Mouse (Mus musculus): ENCODE results near the gene Cd81. TPM values are rescaled to one million over a fixed set of nuclear protein-coding genes. Genes with fewer than 3 reads are reported as not detected.

The Cd81 gene
- polyA plus RNA-seq (2012; rRNA removed) = 206 and 227 TPM in 2 replicates

DNA sequence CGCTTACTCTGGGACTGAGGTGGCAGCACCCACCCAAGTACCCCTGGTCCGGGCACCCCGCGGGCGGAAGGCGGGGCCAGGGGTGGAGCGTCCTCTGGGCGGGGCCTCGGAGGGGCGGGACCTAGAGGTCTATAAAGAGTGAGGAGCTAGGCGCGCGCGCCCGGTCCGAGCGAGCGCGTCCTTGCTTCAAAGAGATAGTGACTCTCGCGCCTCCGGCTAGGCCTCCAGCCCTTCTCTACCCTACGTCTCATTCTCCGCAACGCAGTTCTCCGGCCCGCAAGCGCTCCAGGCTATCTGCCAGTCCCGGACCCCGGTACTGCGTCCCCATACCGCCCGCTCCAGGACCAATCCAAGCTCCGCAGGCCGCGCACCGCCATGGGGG, at the start of gene Cd81:
Gene Cd81 (plus strand): TSS at position 114 of the 382 bp plus-strand sequence.
- H3K27me3 ChIP-seq (ENCODE audit: control insufficient read depth, insufficient read depth, low read length) = no peaks in the 10 kb centered on the region
- WGBS = under 1% methylated on average over 37 of the region's 37 CpGs
- peak within 1 kb of the TSS; percentile 87 for H3K4me3 ChIP-seq (ENCODE audit: low read depth, low read length)
- TF ChIP-seq POLR2A (IDR thresholded peaks at IDR 0.05; ENCODE audit: low read depth, low read length) (peak; percentile 86; the same call in 1 of the 2 replicates), CTCF (IDR thresholded peaks at IDR 0.05; ENCODE audit: extremely low read depth, insufficient read length, insufficient replicate concordance, low read depth, low read length) (no peak)
- H3K36me3 ChIP-seq (ENCODE audit: control insufficient read depth, insufficient read depth, low read length) = no peaks in the 10 kb centered on the region
- peaks cover 47% of the 10 kb centered on the region; the same call in 1 of the 2 replicates for H3K4me1 ChIP-seq (ENCODE audit: control insufficient read depth, insufficient read depth, insufficient read length, low read length)
- peak within 1 kb of the TSS; percentile 81 for H3K27ac ChIP-seq (ENCODE audit: insufficient read depth, low read depth, low read length)

DNA sequence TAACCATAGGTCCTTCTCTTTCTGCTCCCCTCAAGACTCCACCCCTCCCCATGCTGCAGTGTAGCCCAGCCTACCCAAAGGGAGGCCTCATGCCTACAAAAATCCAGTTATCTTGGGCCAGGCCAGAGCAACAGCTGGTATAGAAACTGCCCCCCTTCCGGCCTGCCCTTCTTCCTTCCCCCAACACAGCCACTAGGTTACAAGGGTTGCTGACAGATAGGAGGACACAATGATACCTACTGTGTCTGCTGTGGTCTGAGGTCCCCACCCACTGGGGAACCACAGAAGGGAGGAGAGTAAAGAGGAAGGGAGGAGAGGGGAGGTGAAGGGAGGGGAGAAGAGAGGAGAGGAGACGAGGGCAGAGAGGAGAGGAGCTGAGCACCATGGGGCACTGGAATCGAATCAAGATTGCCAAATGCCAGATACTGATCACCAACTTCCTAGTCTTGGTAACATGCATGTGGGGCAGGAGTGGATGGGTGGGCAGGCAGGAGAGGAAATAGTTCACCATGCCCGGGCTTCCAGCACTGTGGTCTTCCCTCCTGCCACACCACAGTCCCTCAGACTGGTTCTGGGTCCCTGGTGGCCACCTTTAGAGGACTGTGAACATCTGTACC, 47.7 kb upstream of the Cd81 start, which contains the start of gene Tspan32:
Gene Tspan32 (plus strand): TSS at position 320 of the 617 bp plus-strand sequence.
- WGBS = 78% methylated on average over 4 of the region's 4 CpGs
- H3K27ac ChIP-seq (ENCODE audit: insufficient read depth, low read depth, low read length) = peak within 1 kb of the TSS; percentile 3; the same call in 1 of the 2 replicates
- no peaks in the 10 kb centered on the region for H3K27me3 ChIP-seq (ENCODE audit: control insufficient read depth, insufficient read depth, low read length)
- TF ChIP-seq CTCF (IDR thresholded peaks at IDR 0.05; ENCODE audit: extremely low read depth, insufficient read length, insufficient replicate concordance, low read depth, low read length) (no peak), POLR2A (IDR thresholded peaks at IDR 0.05; ENCODE audit: low read depth, low read length) (no peak)
- no peaks in the 10 kb centered on the region for H3K36me3 ChIP-seq (ENCODE audit: control insufficient read depth, insufficient read depth, low read length)
- H3K4me1 ChIP-seq (ENCODE audit: control insufficient read depth, insufficient read depth, insufficient read length, low read length) = peaks cover 12% of the 10 kb centered on the region
- H3K4me3 ChIP-seq (ENCODE audit: low read depth, low read length) = peak within 1 kb of the TSS; percentile 40

DNA sequence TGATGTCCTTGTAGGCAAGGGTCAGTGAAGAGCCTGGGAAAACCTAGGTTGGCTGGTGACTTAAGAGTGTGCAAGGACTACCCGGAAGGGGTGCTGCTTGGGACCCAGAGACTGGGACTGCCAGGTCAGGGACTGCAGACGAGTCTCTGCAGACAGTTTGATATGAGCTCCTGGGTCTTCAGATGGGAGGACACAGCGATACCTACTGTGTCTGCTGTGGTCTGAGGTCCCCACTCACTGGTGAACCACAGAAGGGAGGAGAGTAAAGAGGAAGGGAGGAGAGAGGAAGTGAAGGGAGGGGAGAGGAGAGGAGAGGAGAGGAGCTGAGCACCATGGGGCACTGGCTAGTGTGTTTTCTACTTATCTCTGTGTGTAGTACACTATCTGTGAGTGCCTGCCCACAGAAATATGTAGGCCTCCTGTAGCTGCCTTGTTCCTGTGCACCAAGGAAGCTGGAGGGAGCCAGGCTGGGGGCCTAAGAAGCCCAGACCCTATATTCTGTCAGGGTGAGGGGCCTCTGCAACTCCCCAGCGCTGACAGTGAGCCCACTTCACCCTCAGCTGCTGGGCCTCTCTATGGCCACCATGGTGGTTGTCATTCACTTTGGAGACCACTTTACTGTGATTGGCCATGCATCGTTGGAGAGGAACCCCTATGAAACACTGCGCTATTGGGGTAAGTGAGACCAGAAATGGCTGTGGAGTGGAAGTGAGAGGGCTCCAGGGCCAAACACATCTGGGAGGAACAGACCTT, 47.0 kb upstream of the Cd81 start:
- Histone ChIP-seq H3K27ac (ENCODE audit: insufficient read depth, low read depth, low read length) (peak overlapping the region; percentile 3; the same call in 1 of the 2 replicates), H3K36me3 (ENCODE audit: control insufficient read depth, insufficient read depth, low read length) (no peaks in the 10 kb centered on the region), H3K27me3 (ENCODE audit: control insufficient read depth, insufficient read depth, low read length) (no peaks in the 10 kb centered on the region), H3K4me3 (ENCODE audit: low read depth, low read length) (peak overlapping the region; percentile 40), H3K4me1 (ENCODE audit: control insufficient read depth, insufficient read depth, insufficient read length, low read length) (peaks cover 15% of the 10 kb centered on the region)
- WGBS = 79% methylated on average over 6 of the region's 6 CpGs
- TF ChIP-seq CTCF (IDR thresholded peaks at IDR 0.05; ENCODE audit: extremely low read depth, insufficient read length, insufficient replicate concordance, low read depth, low read length) (no peak), POLR2A (IDR thresholded peaks at IDR 0.05; ENCODE audit: low read depth, low read length) (no peak)

DNA sequence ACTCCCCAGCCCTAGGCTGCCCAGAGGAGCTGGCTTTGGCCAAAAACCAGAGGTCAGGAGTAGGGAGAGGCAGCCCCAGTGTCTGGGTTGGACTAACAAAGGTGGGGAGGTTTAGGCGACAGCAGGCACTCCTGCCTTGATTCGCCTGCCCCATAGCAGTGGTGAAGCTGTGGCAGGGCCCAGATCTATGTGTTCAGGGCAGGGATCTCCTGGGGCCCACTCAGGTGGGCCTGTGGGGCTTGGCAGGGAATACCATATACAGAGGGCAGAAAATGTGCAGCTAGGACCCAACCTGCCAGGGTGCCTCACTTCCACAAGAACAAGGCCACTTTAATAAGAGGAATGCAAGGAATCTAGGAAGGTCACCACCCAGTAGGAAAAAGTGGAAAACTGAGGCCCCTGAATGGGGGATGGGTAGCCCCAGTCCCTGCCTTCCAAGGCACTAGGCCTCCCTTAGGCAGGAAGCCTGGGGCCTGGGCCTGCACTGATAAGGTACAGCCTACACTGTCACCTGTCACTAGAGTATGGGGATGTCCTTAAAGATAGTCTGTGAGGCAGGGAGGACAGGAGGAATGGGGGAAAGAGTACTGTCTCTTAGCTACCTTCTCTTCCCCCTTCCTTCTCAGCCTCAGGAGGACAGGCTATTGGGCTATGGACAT, 46.3 kb upstream of the Cd81 start:
- H3K27ac ChIP-seq (ENCODE audit: insufficient read depth, low read depth, low read length) = 0 out of 2 replicates have a peak overlapping the region, but pooled peaks have one; percentile 3
- WGBS = 88% methylated on average over 2 of the region's 2 CpGs
- TF ChIP-seq POLR2A (IDR thresholded peaks at IDR 0.05; ENCODE audit: low read depth, low read length) (no peak), CTCF (IDR thresholded peaks at IDR 0.05; ENCODE audit: extremely low read depth, insufficient read length, insufficient replicate concordance, low read depth, low read length) (no peak)

DNA sequence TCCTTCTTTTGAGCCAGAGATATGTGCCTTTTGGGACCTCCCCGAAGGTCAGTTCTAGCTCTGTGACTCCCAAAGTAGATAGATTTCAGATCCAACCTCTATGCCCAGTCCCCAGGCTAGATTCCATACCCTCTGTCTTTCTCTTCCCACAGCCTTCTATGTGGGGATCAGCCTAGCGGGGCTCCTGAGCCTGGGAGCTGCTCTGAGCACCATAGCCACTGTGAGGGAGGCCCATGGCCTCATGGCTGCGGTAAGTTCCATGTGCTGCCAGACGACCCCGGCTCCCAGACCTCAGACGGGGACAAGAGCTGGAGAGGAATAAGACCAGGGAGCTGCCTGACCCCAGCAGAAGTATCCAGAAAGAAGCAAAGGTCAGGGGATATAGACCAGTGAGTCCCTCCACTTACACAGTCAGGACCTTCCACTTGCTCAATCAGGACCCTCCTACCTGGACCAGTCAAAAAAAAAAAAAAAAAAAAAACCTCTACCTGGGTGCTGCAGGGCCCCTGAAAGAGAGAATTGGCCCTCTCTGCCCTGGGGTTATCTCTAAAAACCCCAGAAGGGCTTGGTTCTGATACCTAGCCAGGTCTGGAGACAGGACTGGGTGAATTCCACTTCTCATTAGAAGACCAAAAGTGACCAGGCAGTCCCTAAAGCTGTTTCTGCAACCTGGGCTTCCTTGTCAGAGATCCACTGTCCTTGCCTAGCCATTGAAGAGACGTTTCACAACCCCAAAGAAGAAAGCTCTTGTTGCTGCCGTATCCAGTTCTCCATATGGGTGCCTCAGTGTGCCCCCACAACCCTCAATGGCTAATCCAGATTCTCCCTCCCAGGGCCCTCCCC, 45.6 kb upstream of the Cd81 start:
- no peak for TF ChIP-seq CTCF (IDR thresholded peaks at IDR 0.05; ENCODE audit: extremely low read depth, insufficient read length, insufficient replicate concordance, low read depth, low read length)
- no peak for TF ChIP-seq POLR2A (IDR thresholded peaks at IDR 0.05; ENCODE audit: low read depth, low read length)
- Histone ChIP-seq H3K4me3 (ENCODE audit: low read depth, low read length) (0 out of 2 replicates have a peak overlapping the region, but pooled peaks have one; percentile 2), H3K27ac (ENCODE audit: insufficient read depth, low read depth, low read length) (no peak overlapping the region), H3K4me1 (ENCODE audit: control insufficient read depth, insufficient read depth, insufficient read length, low read length) (peaks cover 27% of the 10 kb centered on the region), H3K36me3 (ENCODE audit: control insufficient read depth, insufficient read depth, low read length) (no peaks in the 10 kb centered on the region), H3K27me3 (ENCODE audit: control insufficient read depth, insufficient read depth, low read length) (no peaks in the 10 kb centered on the region)
- WGBS = 91% methylated on average over 8 of the region's 8 CpGs

More for the DNA sequence above, 46.3 kb upstream of the Cd81 start:
- H3K36me3 ChIP-seq (ENCODE audit: control insufficient read depth, insufficient read depth, low read length) = no peaks in the 10 kb centered on the region
- no peaks in the 10 kb centered on the region for H3K27me3 ChIP-seq (ENCODE audit: control insufficient read depth, insufficient read depth, low read length)
- peaks cover 20% of the 10 kb centered on the region for H3K4me1 ChIP-seq (ENCODE audit: control insufficient read depth, insufficient read depth, insufficient read length, low read length)
- H3K4me3 ChIP-seq (ENCODE audit: low read depth, low read length) = peak overlapping the region; percentile 40

DNA sequence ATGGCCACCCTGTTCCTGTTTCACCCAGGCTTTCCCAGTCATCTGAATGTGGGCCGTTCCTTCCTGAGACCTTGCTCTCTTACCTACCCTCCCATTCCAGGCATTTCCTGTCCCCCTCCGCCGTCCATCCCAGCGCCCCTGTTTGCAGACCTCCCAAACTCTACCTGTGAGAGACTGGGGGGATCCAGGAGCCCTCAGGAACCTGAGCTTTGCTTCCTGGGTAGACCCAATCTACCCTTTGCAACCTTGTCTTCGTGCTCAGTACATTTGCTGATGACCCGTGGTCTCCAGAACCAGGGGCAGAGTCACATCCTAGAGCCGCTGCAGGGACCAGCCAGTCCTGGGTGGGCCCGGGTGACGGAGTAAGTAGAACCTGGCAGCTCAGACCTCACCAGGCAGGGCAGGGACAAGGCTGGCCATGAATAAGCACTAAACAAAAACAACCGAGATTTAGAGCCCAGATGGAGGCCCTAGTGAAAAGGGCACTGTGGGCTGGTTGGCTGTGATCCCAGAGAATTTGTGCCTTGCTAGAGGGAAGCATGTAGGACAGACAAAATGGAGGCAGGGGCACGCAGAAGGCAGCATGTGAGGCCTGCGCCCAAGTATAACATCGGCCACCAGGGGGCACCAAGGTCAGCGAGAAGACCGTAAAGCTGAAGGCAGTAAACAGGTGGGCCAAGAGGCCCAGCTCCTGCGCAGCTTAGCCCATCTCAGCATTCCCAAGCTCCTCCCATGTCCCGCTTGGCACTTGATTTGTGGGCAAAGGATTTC, 44.8 kb upstream of the Cd81 start:
- 36% methylated on average over 17 of the region's 17 CpGs for WGBS
- H3K4me1 ChIP-seq (ENCODE audit: control insufficient read depth, insufficient read depth, insufficient read length, low read length) = peaks cover 29% of the 10 kb centered on the region
- no peaks in the 10 kb centered on the region for H3K36me3 ChIP-seq (ENCODE audit: control insufficient read depth, insufficient read depth, low read length)
- H3K27ac ChIP-seq (ENCODE audit: insufficient read depth, low read depth, low read length) = peak overlapping the region; percentile 45
- H3K4me3 ChIP-seq (ENCODE audit: low read depth, low read length) = peak overlapping the region; percentile 13
- H3K27me3 ChIP-seq (ENCODE audit: control insufficient read depth, insufficient read depth, low read length) = no peaks in the 10 kb centered on the region
- TF ChIP-seq POLR2A (IDR thresholded peaks at IDR 0.05; ENCODE audit: low read depth, low read length) (peak; percentile 15; the same call in 1 of the 2 replicates), CTCF (IDR thresholded peaks at IDR 0.05; ENCODE audit: extremely low read depth, insufficient read length, insufficient replicate concordance, low read depth, low read length) (peak; percentile 96)

All from small intestine, adult 2 months (tissue).